Mouse (Mus musculus): ENCODE measurements at regions not wholly inside any gene's neighbourhood (a gene's known extent, or its start where the extent isn't known, plus 50 kb on each side); places are given as distances from the start of the nearest gene placed in this dataset.

GRCm38 (mm10) chr5:90021447-90021846 lies 138.3 kb upstream of the Adamts3 start:
- H3K79me2 ChIP-seq (ENCODE audit: control insufficient read depth, insufficient read depth, low read length, poor library complexity): no peaks in the 10 kb centered on the region
- no peaks in the 10 kb centered on the region for H3K4me1 ChIP-seq (ENCODE audit: control insufficient read depth in 1 of 2, insufficient read depth in 2 of 2, low read length in 2 of 2)
- peaks cover 0 to 1% of the 10 kb centered on the region in 2 experiments; a peak in 1 of 4 replicates for H3K27me3 ChIP-seq (ENCODE audit: control insufficient read depth in 1 of 2, insufficient read depth in 2 of 2, low read length in 2 of 2)
- H3K9ac ChIP-seq (ENCODE audit: control insufficient read depth, low read depth, low read length, poor library complexity, severe bottlenecking): no peak overlapping the region
- H3K36me3 ChIP-seq (ENCODE audit: control insufficient read depth in 1 of 2, insufficient read depth in 2 of 2, low read length in 2 of 2): no peaks in the 10 kb centered on the region
- TF ChIP-seq E2F4 (IDR thresholded peaks at IDR 0.05; ENCODE audit: borderline replicate concordance, low read depth, low read length) (no peak), CHD1 (IDR thresholded peaks at IDR 0.05; ENCODE audit: low read depth, low read length) (no peak), USF1 (IDR thresholded peaks at IDR 0.05; ENCODE audit: low read depth, low read length) (no peak), MXI1 (IDR thresholded peaks at IDR 0.05; ENCODE audit: low read depth, low read length) (no peak), TBP (IDR thresholded peaks at IDR 0.05; ENCODE audit: low read depth, low read length) (no peak), HCFC1 (IDR thresholded peaks at IDR 0.05; ENCODE audit: low read depth, low read length) (no peak), POLR2AphosphoS2 (IDR thresholded peaks at IDR 0.05; ENCODE audit: low read length) (no peak), ZC3H11A (IDR thresholded peaks at IDR 0.05; ENCODE audit: low read depth, low read length) (no peak), ZKSCAN1 (IDR thresholded peaks at IDR 0.05; ENCODE audit: low read depth, low read length) (no peak), CTCF (IDR thresholded peaks at IDR 0.05 in 2 of 3, conservative IDR thresholded peaks at IDR 0.05 in 1 of 3; ENCODE audit: control insufficient read depth in 1 of 3, insufficient read depth in 1 of 3, low read depth in 2 of 3, low read length in 3 of 3, poor library complexity in 1 of 3, severe bottlenecking in 1 of 3) (no peak), RCOR1 (IDR thresholded peaks at IDR 0.05; ENCODE audit: low read depth, low read length) (no peak), POLR2A (IDR thresholded peaks at IDR 0.05; ENCODE audit: control insufficient read depth in 1 of 2, insufficient read depth in 1 of 2, low read depth in 1 of 2, low read length in 2 of 2, poor library complexity in 1 of 2) (no peak), POLR2AphosphoS5 (IDR thresholded peaks at IDR 0.05; ENCODE audit: borderline replicate concordance, low read depth, low read length) (no peak), NRF1 (IDR thresholded peaks at IDR 0.05; ENCODE audit: insufficient read depth, low read depth, low read length, poor library complexity, severe bottlenecking) (no peak), ZMIZ1 (IDR thresholded peaks at IDR 0.05; ENCODE audit: low read depth, low read length) (no peak), ETS1 (IDR thresholded peaks at IDR 0.05; ENCODE audit: low read depth, low read length) (no peak), TAL1 (IDR thresholded peaks at IDR 0.05; ENCODE audit: low read length) (no peak), MEF2A (IDR thresholded peaks at IDR 0.05; ENCODE audit: extremely low read depth, insufficient replicate concordance, low read depth, low read length, poor library complexity, severe bottlenecking) (no peak), SIN3A (IDR thresholded peaks at IDR 0.05; ENCODE audit: low read length) (no peak)
- no peaks in the 10 kb centered on the region for H3K9me3 ChIP-seq (replicated peaks; ENCODE audit: insufficient read depth, low read length)
- no peak overlapping the region for H3K4me3 ChIP-seq (ENCODE audit: control insufficient read depth in 1 of 2, insufficient read depth in 1 of 2, low read depth in 2 of 2, low read length in 2 of 2)
- no peak overlapping the region for H3K27ac ChIP-seq (ENCODE audit: control insufficient read depth, low read depth, low read length)
- no peak for DNase-seq (ENCODE audit: low read depth, low spot score)

- Histone ChIP-seq H3K36me3 (ENCODE audit: control insufficient read depth in 1 of 2, insufficient read depth in 2 of 2, low read length in 2 of 2) (no peaks in the 10 kb centered on the region), H3K4me3 (ENCODE audit: control insufficient read depth in 1 of 2, insufficient read depth in 1 of 2, low read depth in 2 of 2, low read length in 2 of 2) (no peak overlapping the region), H3K27ac (ENCODE audit: control insufficient read depth, low read depth, low read length) (no peak overlapping the region), H3K4me1 (ENCODE audit: control insufficient read depth in 1 of 2, insufficient read depth in 2 of 2, low read length in 2 of 2) (no peaks in the 10 kb centered on the region), H3K9ac (ENCODE audit: control insufficient read depth, low read depth, low read length, poor library complexity, severe bottlenecking) (no peak overlapping the region), H3K27me3 (ENCODE audit: control insufficient read depth in 1 of 2, insufficient read depth in 2 of 2, low read length in 2 of 2) (peaks cover 0 to 2% of the 10 kb centered on the region in 2 experiments; a peak in 1 of 4 replicates), H3K9me3 (replicated peaks; ENCODE audit: insufficient read depth, low read length) (no peaks in the 10 kb centered on the region), H3K79me2 (ENCODE audit: control insufficient read depth, insufficient read depth, low read length, poor library complexity) (no peaks in the 10 kb centered on the region)
- DNase-seq (ENCODE audit: low read depth, low spot score): no peak
- no peak for TF ChIP-seq POLR2A (IDR thresholded peaks at IDR 0.05; ENCODE audit: control insufficient read depth in 1 of 2, insufficient read depth in 1 of 2, low read depth in 1 of 2, low read length in 2 of 2, poor library complexity in 1 of 2)
- TF ChIP-seq ELF1 (IDR thresholded peaks at IDR 0.05; ENCODE audit: low read depth, low read length): no peak
- TF ChIP-seq NRF1 (IDR thresholded peaks at IDR 0.05; ENCODE audit: insufficient read depth, low read depth, low read length, poor library complexity, severe bottlenecking): no peak
- TF ChIP-seq MAX (IDR thresholded peaks at IDR 0.05; ENCODE audit: low read length): no peak
- no peak for TF ChIP-seq SIN3A (IDR thresholded peaks at IDR 0.05; ENCODE audit: low read length)
- no peak for TF ChIP-seq RCOR1 (IDR thresholded peaks at IDR 0.05; ENCODE audit: low read depth, low read length)
- no peak for TF ChIP-seq ETS1 (IDR thresholded peaks at IDR 0.05; ENCODE audit: low read depth, low read length)
- no peak for TF ChIP-seq MAFK (IDR thresholded peaks at IDR 0.05; ENCODE audit: borderline replicate concordance, low read depth, low read length)
- no peak for TF ChIP-seq EP300 (IDR thresholded peaks at IDR 0.05; ENCODE audit: low read depth in 1 of 2, low read length in 2 of 2)
- no peak for TF ChIP-seq CHD1 (IDR thresholded peaks at IDR 0.05; ENCODE audit: low read depth, low read length)
- TF ChIP-seq ZC3H11A (IDR thresholded peaks at IDR 0.05; ENCODE audit: low read depth, low read length): no peak
- no peak for TF ChIP-seq CTCF (IDR thresholded peaks at IDR 0.05 in 2 of 3, conservative IDR thresholded peaks at IDR 0.05 in 1 of 3; ENCODE audit: control insufficient read depth in 1 of 3, insufficient read depth in 1 of 3, low read depth in 2 of 3, low read length in 3 of 3, poor library complexity in 1 of 3, severe bottlenecking in 1 of 3)
- no peak for TF ChIP-seq TBP (IDR thresholded peaks at IDR 0.05; ENCODE audit: low read depth, low read length)
- TF ChIP-seq ZKSCAN1 (IDR thresholded peaks at IDR 0.05; ENCODE audit: low read depth, low read length): no peak
- no peak for TF ChIP-seq POLR2AphosphoS5 (IDR thresholded peaks at IDR 0.05; ENCODE audit: borderline replicate concordance, low read depth, low read length)
- TF ChIP-seq CHD2 (IDR thresholded peaks at IDR 0.05; ENCODE audit: low read length): no peak
- TF ChIP-seq TCF12 (IDR thresholded peaks at IDR 0.05; ENCODE audit: low read depth, low read length): no peak
- TF ChIP-seq ZNF384 (IDR thresholded peaks at IDR 0.05; ENCODE audit: low read depth, low read length): no peak
- no peak for TF ChIP-seq USF2 (IDR thresholded peaks at IDR 0.05; ENCODE audit: borderline replicate concordance in 1 of 2, insufficient read depth in 1 of 2, low read depth in 1 of 2, low read length in 2 of 2)
Measured at GRCm38 (mm10) chr5:90000758-90001157, 117.6 kb upstream of the Adamts3 start.

Data from MEL (cell line).